Mouse (Mus musculus) cortical plate, adult 2 months (tissue): ENCODE measurements around the gene Relch.

Experiments
- CTCF ChIP-seq: fragments of 200-500 bp; IDR thresholded peaks from 2 replicates; pipeline ENCODE4 v1.5.1; 2011; ENCODE audit warnings: mild to moderate bottlenecking, control low read depth, low read length; ENCODE audit not compliant: insufficient read depth; ENCODE audit errors: extremely low read depth
- POLR2A ChIP-seq: fragments of 200-500 bp; IDR thresholded peaks from 2 replicates; pipeline ENCODE4 v1.6.1; 2011; ENCODE audit warnings: mild to moderate bottlenecking, low read length, control low read depth; ENCODE audit not compliant: insufficient read depth; ENCODE audit errors: extremely low read depth

- no peak for TF ChIP-seq CTCF
- TF ChIP-seq POLR2A = no peak
These were observed 139.3 kb downstream of the Relch start for GRCm38 (mm10) chr1:105802941-105803340.
